Mouse (Mus musculus) heart, embryonic 11.5 days (tissue): Measurements from ENCODE around the gene Sox12. TPM values are rescaled to one million over a fixed set of nuclear protein-coding genes. Genes with fewer than 3 reads are reported as not detected.

Source experiments
- ATAC-seq: fragments of 200-750 bp; cut with Nextera tagmentation; replicated peaks from 2 replicates; pipeline ENCODE4 v1.8.0; 2017; ENCODE audit warnings: moderate library complexity; ENCODE audit not compliant: insufficient number of reproducible peaks, low FRiP score, low TSS enrichment
- H3K27ac ChIP-seq: fragments of 300-500 bp; sonication (generic); 2 replicates; pipeline ENCODE4 v1.5.1; 2014; ENCODE audit warnings: mild to moderate bottlenecking, low read depth, low read length
- H3K27me3 ChIP-seq: fragments of 300-500 bp; sonication (generic); 2 replicates; pipeline ENCODE4 v1.6.1; 2014; ENCODE audit warnings: mild to moderate bottlenecking, low read length, mixed read lengths; ENCODE audit not compliant: control insufficient read depth, insufficient read depth
- H3K36me3 ChIP-seq: fragments of 300-500 bp; sonication (generic); 2 replicates; pipeline ENCODE4 v1.6.1; 2014; ENCODE audit warnings: mild to moderate bottlenecking, low read length, moderate library complexity, mixed read lengths; ENCODE audit not compliant: control insufficient read depth, insufficient read depth
- H3K4me1 ChIP-seq: fragments of 300-500 bp; sonication (generic); 2 replicates; pipeline ENCODE4 v1.6.1; 2014; ENCODE audit warnings: low read length; ENCODE audit not compliant: control insufficient read depth, insufficient read depth
- H3K4me2 ChIP-seq: fragments of 300-500 bp; sonication (generic); 2 replicates; pipeline ENCODE4 v1.6.1; 2014; ENCODE audit warnings: mild to moderate bottlenecking, moderate library complexity
- H3K4me3 ChIP-seq: fragments of 300-500 bp; sonication (generic); 2 replicates; pipeline ENCODE4 v1.5.1; 2014; ENCODE audit warnings: low read depth, low read length
- H3K9ac ChIP-seq: fragments of 300-500 bp; sonication (generic); 2 replicates; pipeline ENCODE4 v1.6.1; 2014; ENCODE audit warnings: mild to moderate bottlenecking, low read depth, low read length, moderate library complexity
- H3K9me3 ChIP-seq: fragments of 300-500 bp; sonication (generic); replicated peaks from 2 replicates; pipeline ENCODE4 v1.6.1; 2016; ENCODE audit warnings: low read length; ENCODE audit not compliant: control insufficient read depth
- whole genome bisulfite sequencing: fragments of 180-500 bp; shearing (Covaris S2); extraction: QIAGEN DNeasy Blood & Tissue Kit; methylation state at CpG from one replicate; pipeline ENCODE4 v1.1.7; 2014; ENCODE audit not compliant: insufficient replicate concordance; 5-methylcytosine and 5-hydroxymethylcytosine counted together
- polyA plus RNA-seq: library from polyadenylated mRNA; unstranded; fragments of >200 nt; fragmentation: Nextera tagmentation; extraction: Ambion mirVana; gene quantifications from 2 replicates; pipeline ENCODE4 v1.2.1, GENCODE M21; 2014

Gene Sox12
- polyA plus RNA-seq, 1 experiment from 2014 or later: 13.9 TPM

DNA sequence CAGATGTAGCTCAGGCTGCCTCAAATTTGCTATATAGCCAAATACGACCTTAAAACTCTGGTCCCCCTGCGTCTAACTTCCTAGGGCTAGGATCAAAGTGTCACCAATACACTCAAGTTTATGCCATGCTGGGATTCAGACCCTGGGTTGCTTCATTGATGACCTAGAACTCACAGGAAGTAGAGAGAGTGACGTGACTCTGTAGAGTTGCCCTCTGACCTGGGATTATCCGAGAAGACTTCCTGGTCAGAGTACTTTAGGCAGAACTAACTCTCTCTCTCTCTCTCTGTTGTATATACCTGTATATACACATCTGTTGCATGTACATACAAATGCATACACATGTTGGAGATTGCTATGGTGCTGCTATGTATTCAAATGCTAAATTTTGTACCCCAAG is 25.2 kb downstream of the Sox12 start:
- Histone ChIP-seq H3K36me3 (no peaks in the 10 kb centered on the region), H3K27me3 (peaks cover 26% of the 10 kb centered on the region), H3K4me1 (peaks cover 13% of the 10 kb centered on the region), H3K9me3 (no peaks in the 10 kb centered on the region), H3K4me2 (no peak overlapping the region), H3K9ac (no peak overlapping the region), H3K4me3 (no peak overlapping the region), H3K27ac (no peak overlapping the region)
- WGBS: 61% methylated on average over 4 of the region's 4 CpGs
- no peak for ATAC-seq

- H3K4me1 ChIP-seq: peaks cover 13% of the 10 kb centered on the region
- no peaks in the 10 kb centered on the region for H3K36me3 ChIP-seq
- ATAC-seq: no peak
- H3K9me3 ChIP-seq: no peaks in the 10 kb centered on the region
- H3K27me3 ChIP-seq: peaks cover 24% of the 10 kb centered on the region
- H3K27ac ChIP-seq: no peak overlapping the region
- H3K4me3 ChIP-seq: no peak overlapping the region
- H3K9ac ChIP-seq: no peak overlapping the region
- WGBS: 77% methylated on average over 7 of the region's 7 CpGs
- no peak overlapping the region for H3K4me2 ChIP-seq
Measured at GRCm38 (mm10) chr2:152372104-152372503, 25.8 kb downstream of the Sox12 start.

GRCm38 (mm10) chr2:152368532-152369140 is 29.2 kb downstream of the Sox12 start:
- Histone ChIP-seq H3K27me3 (0 out of 2 replicates have a peak, but pooled peaks cover 2% of the 10 kb centered on the region), H3K4me3 (no peak overlapping the region), H3K4me1 (0 out of 2 replicates have a peak, but pooled peaks cover 3% of the 10 kb centered on the region), H3K9me3 (no peaks in the 10 kb centered on the region), H3K36me3 (no peaks in the 10 kb centered on the region), H3K9ac (no peak overlapping the region), H3K4me2 (peak overlapping the region; percentile 51), H3K27ac (no peak overlapping the region)
- ATAC-seq: 0 out of 2 replicates have a peak, but pooled peaks have one; percentile 32
- 24% methylated on average over 14 of the region's 14 CpGs for WGBS

- no peak overlapping the region for H3K4me3 ChIP-seq
- no peak overlapping the region for H3K4me2 ChIP-seq
- no peak overlapping the region for H3K27ac ChIP-seq
- no peaks in the 10 kb centered on the region for H3K9me3 ChIP-seq
- no peaks in the 10 kb centered on the region for H3K36me3 ChIP-seq
- H3K27me3 ChIP-seq: 0 out of 2 replicates have a peak, but pooled peaks cover 2% of the 10 kb centered on the region
- whole genome bisulfite sequencing: 62% methylated on average over 5 of the region's 5 CpGs
- H3K9ac ChIP-seq: no peak overlapping the region
- ATAC-seq: no peak
- 0 out of 2 replicates have a peak, but pooled peaks cover 5% of the 10 kb centered on the region for H3K4me1 ChIP-seq
Measured at GRCm38 (mm10) chr2:152367917-152368316, 29.9 kb downstream of the Sox12 start.

GRCm38 (mm10) chr2:152363245-152364147 is 34.4 kb downstream of the Sox12 start:
- ATAC-seq: peak; percentile 61
- Histone ChIP-seq H3K4me3 (peak overlapping the region; percentile 25), H3K9me3 (no peaks in the 10 kb centered on the region), H3K36me3 (no peaks in the 10 kb centered on the region), H3K4me2 (peak overlapping the region; percentile 58), H3K4me1 (peaks cover 14% of the 10 kb centered on the region), H3K27ac (peak overlapping the region; percentile 71), H3K9ac (peak overlapping the region; percentile 36; the same call in 1 of the 2 replicates), H3K27me3 (no peaks in the 10 kb centered on the region)
- 11% methylated on average over 17 of the region's 17 CpGs for WGBS

DNA sequence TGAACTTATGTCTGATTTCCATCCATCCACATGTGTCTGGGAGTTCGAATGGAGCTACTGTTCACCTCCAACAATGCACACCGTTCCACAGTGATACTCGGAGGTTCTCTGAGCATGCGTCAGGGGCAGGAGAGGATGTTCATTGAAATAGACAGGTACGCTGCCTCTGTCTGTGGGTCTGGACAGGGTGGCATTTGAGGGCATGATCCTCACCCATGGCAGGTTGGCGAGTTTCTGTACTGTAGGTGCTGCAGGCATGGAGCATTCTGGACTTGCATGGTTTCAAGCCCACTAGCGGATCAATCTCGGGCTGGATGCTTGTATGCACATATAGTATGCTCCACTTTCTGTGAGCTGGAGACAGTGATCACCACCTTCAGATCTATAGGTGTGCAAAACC is 36.7 kb downstream of the Sox12 start:
- Histone ChIP-seq H3K4me3 (no peak overlapping the region), H3K27ac (no peak overlapping the region), H3K9me3 (no peaks in the 10 kb centered on the region), H3K4me1 (peaks cover 17% of the 10 kb centered on the region), H3K27me3 (no peaks in the 10 kb centered on the region), H3K4me2 (no peak overlapping the region), H3K9ac (no peak overlapping the region), H3K36me3 (no peaks in the 10 kb centered on the region)
- no peak for ATAC-seq
- 87% methylated on average over 8 of the region's 8 CpGs for WGBS

DNA sequence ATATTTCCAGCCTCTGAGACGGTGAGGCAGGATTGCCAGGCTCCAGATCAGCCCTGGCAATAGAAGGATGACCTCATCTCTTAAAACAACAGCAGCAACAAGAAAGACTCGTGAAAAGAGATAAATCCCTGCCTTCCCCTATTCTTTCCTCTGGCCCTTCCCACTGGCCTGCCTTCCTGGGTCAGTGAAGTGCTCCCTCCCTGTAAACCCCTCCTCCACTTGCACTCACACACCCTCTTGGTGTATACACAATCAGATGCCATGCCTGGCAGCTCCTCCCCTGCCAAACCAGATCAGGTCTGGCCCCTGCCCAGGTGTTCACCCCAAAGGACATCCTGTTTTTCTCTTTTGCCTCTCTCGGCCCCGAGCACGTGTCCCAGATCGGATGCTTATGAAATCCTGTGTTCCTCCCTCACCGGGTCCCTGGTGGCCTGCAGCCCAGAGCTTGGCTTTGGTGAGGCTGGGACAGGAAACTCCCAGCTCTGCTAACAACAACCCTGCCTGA is 37.5 kb downstream of the Sox12 start:
- Histone ChIP-seq H3K9ac (0 out of 2 replicates have a peak overlapping the region, but pooled peaks have one; percentile 22), H3K9me3 (no peaks in the 10 kb centered on the region), H3K27me3 (no peaks in the 10 kb centered on the region), H3K4me2 (no peak overlapping the region), H3K27ac (no peak overlapping the region), H3K4me3 (no peak overlapping the region), H3K36me3 (no peaks in the 10 kb centered on the region), H3K4me1 (peaks cover 17% of the 10 kb centered on the region)
- 39% methylated on average over 7 of the region's 7 CpGs for WGBS
- no peak for ATAC-seq

- ATAC-seq: peak; percentile 50; the same call in 1 of the 2 replicates
- H3K27ac ChIP-seq: 0 out of 2 replicates have a peak overlapping the region, but pooled peaks have one; percentile 29
- no peaks in the 10 kb centered on the region for H3K27me3 ChIP-seq
Measured at GRCm38 (mm10) chr2:152359616-152360015, 38.2 kb downstream of the Sox12 start.

More at GRCm38 (mm10) chr2:152359616-152360015, 38.2 kb downstream of the Sox12 start:
- WGBS: 53% methylated on average over 5 of the region's 5 CpGs
- no peaks in the 10 kb centered on the region for H3K36me3 ChIP-seq
- no peak overlapping the region for H3K4me3 ChIP-seq
- no peaks in the 10 kb centered on the region for H3K9me3 ChIP-seq
- H3K4me2 ChIP-seq: no peak overlapping the region; the same call in 1 of the 2 replicates
- 0 out of 2 replicates have a peak overlapping the region, but pooled peaks have one; percentile 22 for H3K9ac ChIP-seq
- peaks cover 17% of the 10 kb centered on the region for H3K4me1 ChIP-seq
